Mouse (Mus musculus): Measurements from ENCODE around the gene Trim69.

GRCm38 (mm10) chr2:122149316-122149715 lies 11.2 kb upstream of the Trim69 start:
- no peak for TF ChIP-seq CTCF (IDR thresholded peaks at IDR 0.05)
- no peak for TF ChIP-seq EP300 (IDR thresholded peaks at IDR 0.05)
